ENCODE assay signal across 8 mouse cellular contexts in genomic region chr11:74589401-74590238, GRCm38 (mm10). TPM values are rescaled to one million over a fixed set of nuclear protein-coding genes. Genes with fewer than 3 reads are reported as not detected.
A peak's percentile ranks its signal among the peaks of the same experiment; 100 is the strongest.
DNase-seq lines count a peak whose midpoint lies in the region; ATAC-seq and TF ChIP-seq lines count a peak whose summit lies in the region.

No protein-coding gene starts in this region.

- ATAC-seq in kidney, embryonic 15.5 days (replicated peaks; ENCODE audit: low FRiP score) = no peak
- ATAC-seq in hindbrain, postnatal 0 days = peak; percentile 88
- peak; percentile 82 for ATAC-seq in midbrain, embryonic 12.5 days (ENCODE audit: low FRiP score, low read depth)

- no peak for DNase-seq in kidney, postnatal 14 days
- peak; percentile 76 to 83 for DNase-seq in cerebellum, postnatal 25 days
- DNase-seq in hindbrain, postnatal 0 days (ENCODE audit: low spot score) = peak; percentile 87
- no peak for DNase-seq in adrenal gland, postnatal 10 days
- DNase-seq in adrenal gland, postnatal 14 days = no peak
- DNase-seq in urinary bladder, postnatal 25 days (ENCODE audit: low spot score) = no peak

- no peaks in the 10 kb centered on the region for H3K36me3 ChIP-seq in kidney, embryonic 15.5 days
- H3K36me3 ChIP-seq in hindbrain, postnatal 0 days (ENCODE audit: insufficient read depth, low read length) = no peaks in the 10 kb centered on the region
- H3K36me3 ChIP-seq in midbrain, embryonic 12.5 days = no peaks in the 10 kb centered on the region

- H3K4me1 ChIP-seq in kidney, embryonic 15.5 days = peaks cover 10% of the 10 kb centered on the region
- peaks cover 13% of the 10 kb centered on the region; the same call in 1 of the 2 replicates for H3K4me1 ChIP-seq in hindbrain, postnatal 0 days (ENCODE audit: insufficient read depth, low read length)
- H3K4me1 ChIP-seq in midbrain, embryonic 12.5 days = peaks cover 10% of the 10 kb centered on the region; the same call in 1 of the 2 replicates

- peak overlapping the region; percentile 44 for H3K4me3 ChIP-seq in kidney, embryonic 15.5 days (replicated peaks)
- peak overlapping the region; percentile 50 for H3K4me3 ChIP-seq in hindbrain, postnatal 0 days (ENCODE audit: low read length)
- peak overlapping the region; percentile 47 for H3K4me3 ChIP-seq in midbrain, embryonic 12.5 days

- H3K27ac ChIP-seq in kidney, embryonic 15.5 days = no peak overlapping the region
- H3K27ac ChIP-seq in hindbrain, postnatal 0 days = peak overlapping the region; percentile 81
- H3K27ac ChIP-seq in midbrain, embryonic 12.5 days (replicated peaks) = peak overlapping the region; percentile 61

- 5% methylated on average over 65 of the region's 66 CpGs for WGBS in kidney, embryonic 15.5 days
- WGBS in hindbrain, postnatal 0 days = 3% methylated on average over 54 of the region's 66 CpGs
- WGBS in midbrain, embryonic 12.5 days = 3% methylated on average over 66 of the region's 66 CpGs

- no peak overlapping the region for H3K9ac ChIP-seq in kidney, embryonic 15.5 days
- H3K9ac ChIP-seq in hindbrain, postnatal 0 days (replicated peaks; ENCODE audit: low read length) = peak overlapping the region; percentile 61
- H3K9ac ChIP-seq in midbrain, embryonic 12.5 days (replicated peaks) = peak overlapping the region; percentile 46

- TF ChIP-seq CTCF in hindbrain, postnatal 0 days (IDR thresholded peaks at IDR 0.05; ENCODE audit: low read depth) = no peak

- H3K27me3 ChIP-seq in kidney, embryonic 15.5 days = peaks cover 73% of the 10 kb centered on the region
- H3K27me3 ChIP-seq in hindbrain, postnatal 0 days (ENCODE audit: insufficient read depth, low read length) = no peaks in the 10 kb centered on the region; the same call in 1 of the 2 replicates
- H3K27me3 ChIP-seq in midbrain, embryonic 12.5 days = peaks cover 60% of the 10 kb centered on the region

- peak overlapping the region; percentile 69 for H3K4me2 ChIP-seq in kidney, embryonic 15.5 days
- peak overlapping the region; percentile 65 for H3K4me2 ChIP-seq in hindbrain, postnatal 0 days (ENCODE audit: low read depth, low read length)
- peak overlapping the region; percentile 68 for H3K4me2 ChIP-seq in midbrain, embryonic 12.5 days (replicated peaks)

- H3K9me3 ChIP-seq in kidney, embryonic 15.5 days (replicated peaks) = no peaks in the 10 kb centered on the region
- no peaks in the 10 kb centered on the region for H3K9me3 ChIP-seq in hindbrain, postnatal 0 days (ENCODE audit: low read length)
- H3K9me3 ChIP-seq in midbrain, embryonic 12.5 days = no peaks in the 10 kb centered on the region

RNA-seq across cellular contexts. Expression of gene Rap1gap2, which starts 21.1 kb away (rescaled TPM):
- 5.8 and 6.4 TPM in 2 replicates for polyA plus RNA-seq in kidney, embryonic 15.5 days (2015; fragmentation: Nextera tagmentation; extraction: Ambion mirVana)
- 48.5 and 55.5 TPM in 2 replicates for total RNA-seq in hindbrain, postnatal 0 days (2014; rRNA removed)
- polyA plus RNA-seq in hindbrain, postnatal 0 days (2015; fragmentation: Nextera tagmentation; extraction: Ambion mirVana) = 9.9 and 11.1 TPM in 2 replicates
- polyA plus RNA-seq in midbrain, embryonic 12.5 days (2016; fragmentation: Nextera tagmentation; extraction: Ambion mirVana) = 5.0 and 6.1 TPM in 2 replicates
- 10 to 100 TPM; 10.8 to 13.2 TPM for total RNA-seq in adrenal gland, postnatal 10 days (2021)
- total RNA-seq in adrenal gland, postnatal 14 days (2021) = 12.6 and 12.8 TPM in 2 replicates

RNA-seq across cellular contexts. Expression of gene Ccdc92b, which starts 29.8 kb away (rescaled TPM):
- polyA plus RNA-seq in kidney, embryonic 15.5 days (2015; fragmentation: Nextera tagmentation; extraction: Ambion mirVana) = 0.19 and 0.38 TPM in 2 replicates
- total RNA-seq in hindbrain, postnatal 0 days (2014; rRNA removed) = 16.8 and 19.5 TPM in 2 replicates
- polyA plus RNA-seq in hindbrain, postnatal 0 days (2015; fragmentation: Nextera tagmentation; extraction: Ambion mirVana) = 3.4 TPM in 2 replicates
- 2.4 and 2.5 TPM in 2 replicates for polyA plus RNA-seq in midbrain, embryonic 12.5 days (2016; fragmentation: Nextera tagmentation; extraction: Ambion mirVana)
- 1 to 10 TPM; 2.3 to 4.0 TPM for total RNA-seq in adrenal gland, postnatal 10 days (2021)
- total RNA-seq in adrenal gland, postnatal 14 days (2021) = 2.9 and 3.1 TPM in 2 replicates

RNA-seq across cellular contexts. Expression of gene Cluh, which starts 59.7 kb away (rescaled TPM):
- polyA plus RNA-seq in kidney, embryonic 15.5 days (2015; fragmentation: Nextera tagmentation; extraction: Ambion mirVana) = 33.8 and 39.4 TPM in 2 replicates
- 87.1 and 132 TPM in 2 replicates for total RNA-seq in hindbrain, postnatal 0 days (2014; rRNA removed)
- polyA plus RNA-seq in hindbrain, postnatal 0 days (2015; fragmentation: Nextera tagmentation; extraction: Ambion mirVana) = 18.7 and 21.3 TPM in 2 replicates
- 19.4 and 19.9 TPM in 2 replicates for polyA plus RNA-seq in midbrain, embryonic 12.5 days (2016; fragmentation: Nextera tagmentation; extraction: Ambion mirVana)
- total RNA-seq in adrenal gland, postnatal 10 days (2021) = 100 to 1,000 TPM; 252 to 291 TPM
- total RNA-seq in adrenal gland, postnatal 14 days (2021) = 245 and 246 TPM in 2 replicates

Comparison
In these comparisons a context has a peak if more than half of its experiments do, and no peak if none do; other contexts are left out.
1. DNase-seq: peak in cerebellum, postnatal 25 days (2 of 2) and hindbrain, postnatal 0 days (single experiment); none in kidney, postnatal 14 days (single experiment), adrenal gland, postnatal 10 days (single experiment), adrenal gland, postnatal 14 days (single experiment) and urinary bladder, postnatal 25 days (single experiment).
2. Peak in every context shown above with its lines, with median percentiles within 50 percentile points of each other: H3K4me2 ChIP-seq and H3K4me3 ChIP-seq.